Mouse (Mus musculus) stomach, embryonic 16.5 days (tissue): ENCODE data around the gene Flywch2. TPM values are rescaled to one million over a fixed set of nuclear protein-coding genes. Genes with fewer than 3 reads are reported as not detected.

Experiments
- ATAC-seq: fragments of 200-750 bp; cut with Nextera tagmentation; 2 replicates; pipeline ENCODE4 v1.8.0; 2017; ENCODE audit warnings: moderate number of reproducible peaks, moderate TSS enrichment; ENCODE audit not compliant: insufficient read depth, low FRiP score
- H3K27ac ChIP-seq: fragments of 300-500 bp; sonication (generic); 2 replicates; pipeline ENCODE4 v1.5.1; 2014; ENCODE audit warnings: low read length
- H3K27me3 ChIP-seq: fragments of 300-500 bp; sonication (generic); 2 replicates; pipeline ENCODE4 v1.6.1; 2014; ENCODE audit warnings: low read length, control low read depth, mixed read lengths; ENCODE audit not compliant: control insufficient read depth, insufficient read depth
- H3K36me3 ChIP-seq: fragments of 300-500 bp; sonication (generic); 2 replicates; pipeline ENCODE4 v1.6.1; 2014; ENCODE audit warnings: low read length; ENCODE audit not compliant: control insufficient read depth, insufficient read depth
- H3K4me1 ChIP-seq: fragments of 300-500 bp; sonication (generic); 2 replicates; pipeline ENCODE4 v1.6.1; 2014; ENCODE audit warnings: low read length, control low read depth, mixed read lengths; ENCODE audit not compliant: control insufficient read depth, insufficient read depth
- H3K4me2 ChIP-seq: fragments of 300-500 bp; sonication (generic); 2 replicates; pipeline ENCODE4 v1.6.1; 2014; ENCODE audit warnings: low read depth, low read length, mixed read lengths
- H3K4me3 ChIP-seq: fragments of 300-500 bp; sonication (generic); replicated peaks from 2 replicates; pipeline ENCODE4 v1.5.1; 2014; ENCODE audit warnings: mild to moderate bottlenecking, low read length
- H3K9ac ChIP-seq: fragments of 300-500 bp; sonication (generic); 2 replicates; pipeline ENCODE4 v1.6.1; 2014; ENCODE audit warnings: low read length
- H3K9me3 ChIP-seq: fragments of 300-500 bp; sonication (generic); replicated peaks from 2 replicates; pipeline ENCODE4 v1.6.1; 2016; ENCODE audit warnings: low read length, control low read depth; ENCODE audit not compliant: control insufficient read depth
- WGBS: fragments of 180-500 bp; shearing (Covaris S2); extraction: QIAGEN DNeasy Blood & Tissue Kit; methylation state at CpG from one replicate; pipeline ENCODE4 v1.1.7; 2014; 5-methylcytosine and 5-hydroxymethylcytosine counted together
- polyA plus RNA-seq: library from polyadenylated mRNA; unstranded; fragments of >200 nt; fragmentation: Nextera tagmentation; extraction: Ambion mirVana; gene quantifications from 2 replicates; pipeline ENCODE4 v1.2.1, GENCODE M21; 2015

Gene Flywch2
- 19.4 and 19.8 TPM in 2 replicates for polyA plus RNA-seq

GRCm38 (mm10) chr17:23785561-23786471, at the start of gene Flywch2:
Flywch2 (minus strand) TSS chr17:23786081.
- H3K27ac ChIP-seq: no peak within 1 kb of the TSS
- H3K27me3 ChIP-seq: no peaks in the 10 kb centered on the region
- peaks cover 7% of the 10 kb centered on the region for H3K4me1 ChIP-seq
- peak; percentile 81 for ATAC-seq
- H3K9ac ChIP-seq: peak within 1 kb of the TSS; percentile 78
- H3K4me3 ChIP-seq: peak within 1 kb of the TSS; percentile 51
- H3K36me3 ChIP-seq: no peaks in the 10 kb centered on the region
- WGBS: 1% methylated on average over 43 of the region's 43 CpGs
- peak within 1 kb of the TSS; percentile 66 for H3K4me2 ChIP-seq
- H3K9me3 ChIP-seq: no peaks in the 10 kb centered on the region

- Histone ChIP-seq H3K27ac (no peak overlapping the region), H3K4me3 (no peak overlapping the region), H3K9ac (no peak overlapping the region), H3K36me3 (peaks cover 3% of the 10 kb centered on the region; the same call in 1 of the 2 replicates), H3K27me3 (peaks cover 7% of the 10 kb centered on the region), H3K9me3 (no peaks in the 10 kb centered on the region), H3K4me1 (peaks cover 14% of the 10 kb centered on the region), H3K4me2 (no peak overlapping the region)
- ATAC-seq: no peak
- WGBS: 90% methylated on average over 1 of the region's 1 CpGs
Observed at GRCm38 (mm10) chr17:23831201-23831600, 45.3 kb upstream of the Flywch2 start.

- under 1% methylated on average over 24 of the region's 42 CpGs for WGBS
- peak within 1 kb of the TSS; percentile 88 for H3K4me3 ChIP-seq
- ATAC-seq: peak; percentile 97
- H3K4me1 ChIP-seq: peaks cover 14% of the 10 kb centered on the region
- no peaks in the 10 kb centered on the region for H3K9me3 ChIP-seq
- H3K27ac ChIP-seq: peak within 1 kb of the TSS; percentile 97
- H3K9ac ChIP-seq: peak within 1 kb of the TSS; percentile 85
- H3K36me3 ChIP-seq: peaks cover 18% of the 10 kb centered on the region
- H3K4me2 ChIP-seq: peak within 1 kb of the TSS; percentile 85
- peaks cover 7% of the 10 kb centered on the region for H3K27me3 ChIP-seq
Observed at GRCm38 (mm10) chr17:23829064-23829619, 43.3 kb upstream of the Flywch2 start, which contains the start of gene Elob. Elob (minus strand) TSS chr17:23829136.

DNA sequence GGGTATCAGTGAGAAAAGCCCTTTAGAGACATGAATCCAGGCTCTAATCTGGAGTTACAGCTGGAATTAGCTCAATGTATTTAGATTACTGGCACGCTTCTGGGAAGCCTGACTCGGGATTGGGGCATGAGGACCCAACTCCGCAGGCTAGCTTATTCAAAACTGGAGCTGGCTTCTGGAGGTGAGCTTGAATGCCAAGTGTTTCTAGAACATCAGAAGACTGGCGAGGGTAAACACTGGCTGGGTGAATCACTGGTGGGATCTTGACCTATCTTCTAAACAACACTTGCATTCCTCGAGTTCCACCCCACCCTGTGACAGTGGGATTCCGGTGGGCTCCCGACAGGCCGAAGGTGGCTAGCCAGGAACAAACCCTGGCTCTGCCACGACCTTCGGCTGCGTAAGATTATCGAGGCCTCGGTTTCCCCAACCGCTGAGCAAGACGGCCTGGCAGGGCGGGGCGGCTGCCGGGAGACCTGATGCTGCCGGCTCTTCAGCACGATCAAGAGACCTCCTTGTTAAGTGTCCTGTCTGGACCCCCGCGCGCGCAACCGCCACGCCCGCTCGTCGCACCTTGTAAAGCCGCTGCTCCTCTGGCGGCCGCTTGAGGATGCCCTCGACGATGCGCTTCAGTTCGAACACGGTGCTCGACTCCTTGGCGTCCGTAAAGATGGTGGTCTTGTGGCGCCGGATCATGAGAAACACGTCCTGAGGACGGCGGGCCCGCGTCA, 42.6 kb upstream of the Flywch2 start:
- Histone ChIP-seq H3K27me3 (peaks cover 7% of the 10 kb centered on the region), H3K9ac (peak overlapping the region; percentile 85), H3K4me3 (peak overlapping the region; percentile 88), H3K36me3 (peaks cover 23% of the 10 kb centered on the region), H3K4me2 (peak overlapping the region; percentile 85), H3K9me3 (no peaks in the 10 kb centered on the region), H3K4me1 (peaks cover 14% of the 10 kb centered on the region), H3K27ac (peak overlapping the region; percentile 72)
- ATAC-seq: peak; percentile 69
- under 1% methylated on average over 47 of the region's 47 CpGs for WGBS

GRCm38 (mm10) chr17:23825591-23825990, 39.7 kb upstream of the Flywch2 start:
- no peak for ATAC-seq
- Histone ChIP-seq H3K4me2 (no peak overlapping the region), H3K4me3 (no peak overlapping the region), H3K27me3 (no peaks in the 10 kb centered on the region), H3K4me1 (peaks cover 14% of the 10 kb centered on the region), H3K9ac (no peak overlapping the region), H3K36me3 (peaks cover 42% of the 10 kb centered on the region), H3K27ac (no peak overlapping the region), H3K9me3 (no peaks in the 10 kb centered on the region)
- WGBS: 82% methylated on average over 4 of the region's 4 CpGs

GRCm38 (mm10) chr17:23823614-23824013, 37.7 kb upstream of the Flywch2 start:
- H3K27me3 ChIP-seq: no peaks in the 10 kb centered on the region
- no peak overlapping the region for H3K4me3 ChIP-seq
- no peak overlapping the region for H3K9ac ChIP-seq
- H3K36me3 ChIP-seq: peaks cover 61% of the 10 kb centered on the region
- peaks cover 11% of the 10 kb centered on the region for H3K9me3 ChIP-seq
- H3K27ac ChIP-seq: no peak overlapping the region
- WGBS: 94% methylated on average over 12 of the region's 12 CpGs
- H3K4me2 ChIP-seq: no peak overlapping the region
- no peak for ATAC-seq
- H3K4me1 ChIP-seq: peaks cover 14% of the 10 kb centered on the region

DNA sequence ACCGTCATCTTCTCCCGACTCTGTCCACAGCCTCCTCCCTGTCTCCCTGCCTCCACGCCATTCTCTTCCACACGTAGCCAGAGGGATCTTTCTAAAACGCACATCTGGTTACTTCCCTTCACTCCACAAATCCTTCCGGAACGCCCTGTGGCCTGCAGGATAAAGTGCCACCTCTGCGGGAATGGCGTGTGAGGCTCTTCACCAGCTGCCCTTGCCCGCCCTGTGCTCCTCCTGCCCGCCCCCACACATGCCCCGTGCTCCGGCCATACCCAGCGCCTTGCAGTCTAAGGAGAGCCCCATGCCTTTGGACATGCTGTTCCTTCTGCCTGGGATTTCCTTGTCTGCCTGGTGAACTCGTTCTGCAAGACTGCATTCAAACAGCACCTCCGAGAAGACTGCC, 37.1 kb upstream of the Flywch2 start:
- no peak overlapping the region for H3K4me2 ChIP-seq
- 79% methylated on average over 16 of the region's 16 CpGs for WGBS
- peaks cover 67% of the 10 kb centered on the region for H3K36me3 ChIP-seq
- ATAC-seq: no peak
- no peak overlapping the region for H3K9ac ChIP-seq
- no peaks in the 10 kb centered on the region for H3K27me3 ChIP-seq
- H3K27ac ChIP-seq: peak overlapping the region; percentile 24; the same call in 1 of the 2 replicates
- peaks cover 11% of the 10 kb centered on the region for H3K4me1 ChIP-seq
- peaks cover 17% of the 10 kb centered on the region for H3K9me3 ChIP-seq
- no peak overlapping the region for H3K4me3 ChIP-seq

GRCm38 (mm10) chr17:23822094-23822493, 36.2 kb upstream of the Flywch2 start:
- H3K4me3 ChIP-seq: no peak overlapping the region
- ATAC-seq: no peak
- H3K4me1 ChIP-seq: peaks cover 2% of the 10 kb centered on the region; the same call in 1 of the 2 replicates
- no peak overlapping the region for H3K4me2 ChIP-seq
- WGBS: 66% methylated on average over 6 of the region's 6 CpGs
- no peak overlapping the region for H3K27ac ChIP-seq
- no peak overlapping the region for H3K9ac ChIP-seq
- peaks cover 19% of the 10 kb centered on the region for H3K9me3 ChIP-seq
- H3K36me3 ChIP-seq: peaks cover 77% of the 10 kb centered on the region
- H3K27me3 ChIP-seq: no peaks in the 10 kb centered on the region
